Mouse (Mus musculus) bone marrow, adult 2 months (tissue): ENCODE results near the gene Zic2.

Source experiments
- CTCF ChIP-seq: fragments of 200-500 bp; IDR thresholded peaks from 2 replicates; pipeline ENCODE4 v1.5.1; 2011; ENCODE audit warnings: low read length, control low read depth; ENCODE audit not compliant: control insufficient read depth, insufficient read depth
- POLR2A ChIP-seq: fragments of 200-500 bp; IDR thresholded peaks from 2 replicates; pipeline ENCODE4 v1.6.1; 2011; ENCODE audit warnings: low read depth, mild to moderate bottlenecking, control low read depth, low read length, borderline replicate concordance; ENCODE audit not compliant: control insufficient read depth

GRCm38 (mm10) chr14:122482081-122483023, 7.1 kb downstream of the Zic2 start:
- TF ChIP-seq CTCF (no peak), POLR2A (no peak)
